Mouse (Mus musculus): ENCODE measurements around the gene Nipa1.
A peak's percentile ranks its signal among the peaks of the same experiment; 100 is the strongest.

The Nipa1 gene

GRCm38 (mm10) chr7:56010318-56011017 lies 9.3 kb downstream of the Nipa1 start:
- ATAC-seq (ENCODE audit: low TSS enrichment): no peak

- 0 out of 2 replicates have a peak, but pooled peaks have one; percentile 35 for ATAC-seq (ENCODE audit: low TSS enrichment)
These were observed 20.8 kb downstream of the Nipa1 start for GRCm38 (mm10) chr7:55998997-55999396.

DNA sequence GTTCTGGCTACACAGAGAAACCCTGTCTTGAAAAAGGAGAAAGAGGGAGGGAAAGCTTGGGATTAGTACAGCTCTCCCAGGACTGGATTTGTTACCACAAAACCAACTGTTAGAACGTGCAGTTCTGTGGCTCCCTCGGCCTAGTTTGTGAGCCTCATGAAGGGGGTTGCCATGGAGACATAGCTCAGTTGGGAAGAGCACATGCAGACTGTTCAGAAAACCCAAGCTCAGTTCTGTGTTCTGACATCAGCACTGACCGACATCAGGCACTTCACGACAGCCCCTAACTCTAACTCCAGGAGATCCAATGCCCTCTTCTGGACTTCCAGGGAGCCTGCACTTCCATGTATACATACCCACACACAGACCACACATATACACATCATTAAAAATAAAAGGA lies 24.7 kb downstream of the Nipa1 start:
- peak; percentile 89 for ATAC-seq (ENCODE audit: low TSS enrichment)

DNA sequence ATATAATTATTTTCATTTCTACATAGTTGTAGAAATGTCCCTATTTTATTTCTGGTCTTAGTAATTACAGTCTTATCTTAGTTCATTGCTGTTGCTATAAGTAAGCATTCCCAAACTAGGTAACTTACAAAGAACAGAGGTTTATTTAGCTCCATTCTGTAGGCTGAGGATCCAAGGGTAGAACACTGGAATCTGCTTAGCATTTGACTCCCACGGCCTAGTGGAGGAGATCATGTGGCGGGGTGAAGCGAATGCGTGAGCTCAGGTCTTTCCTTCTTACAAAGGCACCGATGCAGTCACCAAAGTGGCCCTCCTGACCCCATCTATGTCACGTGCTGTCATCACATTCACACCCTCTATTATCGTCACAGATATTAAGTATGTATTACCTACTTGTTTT lies 27.9 kb downstream of the Nipa1 start:
- ATAC-seq (ENCODE audit: low TSS enrichment): peak; percentile 64; the same call in 1 of the 2 replicates

GRCm38 (mm10) chr7:55991129-55991528 lies 28.6 kb downstream of the Nipa1 start:
- ATAC-seq (ENCODE audit: low TSS enrichment): no peak

- peak; percentile 73 for ATAC-seq (ENCODE audit: low TSS enrichment)
These were observed 33.1 kb downstream of the Nipa1 start for GRCm38 (mm10) chr7:55986526-55987214.

DNA sequence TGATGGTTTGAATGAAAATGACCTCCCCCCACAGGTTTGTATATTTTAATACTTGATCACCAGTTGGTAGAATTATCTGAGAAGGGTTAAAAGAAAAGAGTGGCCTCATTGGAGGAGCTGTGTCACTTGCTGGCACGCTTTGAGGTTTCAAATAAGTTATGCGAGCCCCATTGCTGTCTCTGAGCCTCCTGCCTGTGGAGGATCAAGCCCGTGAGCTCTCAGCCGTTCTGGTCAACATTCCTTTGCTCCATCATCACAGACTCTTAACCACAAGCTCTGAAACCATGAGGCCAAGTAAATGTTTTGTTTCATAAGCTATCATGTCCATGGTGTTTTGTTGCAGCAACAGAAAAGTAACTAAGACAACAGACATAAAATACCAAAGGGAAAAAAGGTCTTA lies 35.0 kb downstream of the Nipa1 start:
- ATAC-seq (ENCODE audit: low TSS enrichment): no peak

GRCm38 (mm10) chr7:55983107-55983506 lies 36.6 kb downstream of the Nipa1 start:
- no peak for ATAC-seq (ENCODE audit: low TSS enrichment)

DNA sequence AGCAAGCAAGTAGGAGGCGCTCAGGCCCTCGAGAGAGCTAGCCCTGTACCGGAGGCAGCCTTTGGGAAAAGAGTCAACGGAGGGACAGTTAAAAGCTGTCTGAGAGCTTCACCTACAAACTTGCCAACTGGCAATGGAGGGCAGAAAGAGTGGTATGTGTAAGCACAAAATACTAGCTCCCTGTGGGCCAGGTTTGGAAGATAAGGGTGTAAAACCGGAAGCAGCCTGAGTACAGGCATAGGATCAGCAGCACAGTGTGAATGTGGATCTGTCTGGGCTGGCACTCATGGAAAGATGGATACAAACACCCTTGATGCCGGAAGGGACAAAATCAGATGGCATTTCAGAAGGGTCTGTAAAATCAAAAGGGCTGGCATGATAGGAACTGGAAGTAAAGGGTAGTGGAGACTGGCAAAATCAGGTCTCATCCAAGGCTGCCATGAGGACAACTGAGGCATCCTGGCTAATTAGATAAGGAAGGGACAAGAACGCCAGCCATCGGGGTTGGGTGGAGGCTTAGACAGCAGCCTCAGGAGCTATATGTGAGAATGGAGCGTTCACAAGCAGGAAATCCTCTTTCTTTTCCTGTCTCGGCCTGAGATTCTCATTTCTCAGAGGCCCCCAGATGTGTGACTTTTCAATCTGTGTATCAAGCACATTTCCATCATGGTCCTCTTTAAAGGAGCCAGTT lies 37.6 kb downstream of the Nipa1 start:
- no peak for ATAC-seq (ENCODE audit: low TSS enrichment)

GRCm38 (mm10) chr7:55981511-55981910 lies 38.2 kb downstream of the Nipa1 start:
- no peak for ATAC-seq (ENCODE audit: low TSS enrichment)

GRCm38 (mm10) chr7:55974429-55974828 lies 45.3 kb downstream of the Nipa1 start:
- ATAC-seq (ENCODE audit: low TSS enrichment): no peak

- ATAC-seq (ENCODE audit: low TSS enrichment): no peak
These were observed 50.3 kb downstream of the Nipa1 start for GRCm38 (mm10) chr7:55969415-55969814.

DNA sequence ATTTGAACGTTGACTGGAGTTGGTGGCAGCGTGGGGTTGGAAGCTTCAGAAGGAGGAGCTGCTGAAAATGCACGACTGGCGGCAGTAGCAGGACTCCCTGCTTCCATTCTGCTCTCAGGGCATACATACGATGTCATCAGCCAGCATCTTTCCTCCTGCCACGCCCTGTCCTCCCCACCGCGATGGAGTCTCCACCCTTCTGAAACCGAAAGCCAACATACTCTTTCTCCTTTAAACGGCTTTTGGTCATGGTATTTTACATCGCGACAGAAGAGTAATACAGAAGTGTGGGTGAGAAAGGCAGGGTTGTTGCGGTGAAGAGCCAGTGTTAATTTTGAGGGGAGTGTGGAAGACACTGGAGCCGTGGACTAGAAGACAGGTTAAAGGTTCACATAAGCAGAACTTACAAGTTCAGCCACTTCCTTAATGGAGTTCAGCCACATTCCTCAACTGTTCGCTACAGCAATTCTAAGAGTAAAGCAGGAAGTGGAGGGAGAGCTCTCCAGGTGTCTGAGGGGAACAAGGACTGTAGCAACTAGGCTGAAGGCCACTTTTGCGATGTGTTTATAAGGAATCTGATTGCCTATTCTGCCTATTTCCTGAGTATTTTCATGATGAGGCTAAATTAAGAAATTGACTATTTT lies 51.4 kb downstream of the Nipa1 start:
- ATAC-seq (ENCODE audit: low TSS enrichment): peak; percentile 90

GRCm38 (mm10) chr7:55966866-55967460 lies 52.8 kb downstream of the Nipa1 start:
- ATAC-seq (ENCODE audit: low TSS enrichment): no peak

DNA sequence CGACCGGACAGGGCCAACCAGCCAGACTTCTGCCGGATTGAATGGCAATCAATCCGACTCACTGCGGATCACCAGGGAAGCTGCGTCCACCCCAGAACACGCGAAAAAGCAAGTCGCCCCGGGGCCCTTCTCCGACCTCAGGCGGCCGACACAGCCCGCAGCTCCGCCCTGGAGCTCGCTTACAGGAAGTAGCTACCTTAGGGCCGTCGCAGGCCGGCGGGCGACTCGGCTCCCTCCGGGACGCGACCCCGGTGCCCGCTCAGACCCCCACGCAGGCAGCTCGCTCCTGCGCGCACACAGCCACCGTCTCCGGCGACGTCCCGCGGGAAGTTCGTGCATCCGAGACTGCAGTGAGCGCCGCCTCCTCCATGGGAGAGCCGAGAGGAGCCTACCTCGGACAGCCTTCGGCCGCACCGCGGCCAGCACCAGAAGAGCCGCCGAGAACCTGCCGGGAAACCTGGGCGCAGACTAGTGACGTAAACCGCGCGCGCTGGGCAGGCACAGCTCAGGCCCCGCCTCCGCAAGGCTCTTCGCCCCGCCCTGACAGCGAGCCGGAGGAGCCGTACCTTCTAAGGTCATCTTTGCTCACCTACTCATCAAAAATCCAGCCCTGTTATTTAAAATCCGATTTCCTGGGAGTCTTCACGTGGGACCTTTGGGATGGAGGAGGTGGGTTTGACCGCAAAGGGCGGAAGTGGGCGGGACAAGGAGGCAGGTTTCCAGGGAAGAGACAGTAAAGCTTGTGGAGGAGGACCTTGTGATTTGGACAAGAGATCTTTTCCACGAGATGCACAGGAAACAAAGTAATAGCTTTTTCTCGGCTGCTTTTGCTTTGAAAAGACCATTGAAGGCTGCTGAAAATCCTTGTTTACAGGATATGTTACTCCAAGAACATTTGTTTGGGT lies 57.5 kb downstream of the Nipa1 start, which contains the start of gene Nipa2:
Nipa2 (minus strand) TSS at position 473 of the 905 bp plus-strand sequence.
- ATAC-seq (ENCODE audit: low TSS enrichment): peak; percentile 95

DNA sequence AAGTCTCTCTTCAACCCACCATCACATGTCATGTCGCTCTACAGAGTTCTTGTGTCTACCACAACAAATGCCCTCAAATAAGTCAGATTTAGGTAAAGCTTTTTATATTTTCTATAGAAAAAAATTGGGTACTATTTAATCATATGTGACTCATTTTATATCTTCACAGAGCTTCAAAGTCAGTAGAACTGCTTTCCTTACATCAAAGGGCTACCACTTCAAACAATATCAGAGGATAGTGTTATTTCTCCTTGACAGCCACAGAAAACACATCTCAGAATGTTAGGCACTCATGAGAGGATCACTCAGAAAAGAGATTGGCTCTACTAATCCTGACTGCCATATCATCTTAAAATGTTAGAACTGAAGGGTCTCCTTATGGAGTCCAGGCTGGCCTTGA lies 59.2 kb downstream of the Nipa1 start:
- ATAC-seq (ENCODE audit: low TSS enrichment): no peak

DNA sequence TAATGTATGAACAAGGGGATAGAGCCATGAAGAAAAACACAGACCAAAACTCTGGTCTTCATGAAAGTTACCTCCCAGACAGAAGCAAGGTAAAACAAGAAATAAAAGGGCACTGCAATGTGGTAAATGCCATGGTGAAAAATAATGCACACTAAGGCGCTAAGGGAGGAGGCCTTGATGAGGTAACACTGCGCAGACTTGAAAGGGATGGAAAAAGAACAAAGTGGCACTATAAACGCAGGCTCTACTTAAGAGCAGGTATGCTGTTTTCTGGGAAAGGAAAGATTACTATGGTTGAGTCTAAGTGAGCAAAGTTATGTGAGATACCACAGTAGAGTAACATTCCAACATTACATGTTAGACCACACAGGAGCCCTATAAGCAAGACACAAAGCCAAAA lies 60.0 kb downstream of the Nipa1 start:
- no peak for ATAC-seq (ENCODE audit: low TSS enrichment)

DNA sequence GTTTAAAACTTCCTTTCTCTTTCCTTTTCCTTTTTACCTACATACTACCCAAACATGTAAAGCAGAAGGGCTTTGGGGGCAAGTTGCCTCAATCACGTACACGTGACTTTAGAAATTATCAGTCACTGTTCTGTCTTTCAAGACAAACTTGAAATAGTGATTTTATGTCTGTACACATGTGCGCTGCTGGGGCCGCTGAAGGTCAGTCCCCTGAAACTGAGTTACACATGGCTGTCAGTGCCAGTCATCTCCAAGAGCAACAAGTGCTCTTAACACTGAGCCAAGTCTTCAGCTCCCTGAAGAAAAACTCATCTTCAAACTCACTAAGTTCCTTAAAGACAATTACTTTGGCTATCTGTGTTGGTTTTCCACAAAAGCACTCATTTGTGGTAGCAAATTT lies 61.8 kb downstream of the Nipa1 start:
- no peak for ATAC-seq (ENCODE audit: low TSS enrichment)

GRCm38 (mm10) chr7:55957178-55957577 lies 62.6 kb downstream of the Nipa1 start:
- ATAC-seq (ENCODE audit: low TSS enrichment): no peak

- no peak for ATAC-seq (ENCODE audit: low TSS enrichment)
These were observed 63.7 kb downstream of the Nipa1 start for GRCm38 (mm10) chr7:55956054-55956453.

DNA sequence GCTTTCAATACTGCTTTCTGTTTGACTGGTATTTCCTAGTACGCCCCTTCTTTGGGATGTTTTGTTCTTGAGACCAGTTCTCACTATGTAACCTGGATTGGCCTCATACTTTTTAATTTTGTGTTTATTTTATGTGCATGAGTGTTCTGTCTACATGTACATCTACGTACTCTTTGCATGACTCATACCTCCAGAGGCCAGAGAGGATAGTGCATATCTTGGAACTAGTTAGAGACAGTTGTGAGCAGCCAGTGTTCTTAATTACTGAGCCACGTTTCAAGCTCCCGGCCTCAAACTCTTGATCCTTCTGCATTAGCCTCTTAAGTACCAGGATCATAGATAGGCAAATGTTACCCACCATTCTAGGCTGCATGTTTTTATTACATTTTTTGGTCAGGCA lies 81.4 kb downstream of the Nipa1 start:
- no peak for ATAC-seq (ENCODE audit: low TSS enrichment)

Measured in frontal cortex, adult (tissue).